30 mouse cellular contexts compared by ENCODE assay signal in the genomic region with DNA sequence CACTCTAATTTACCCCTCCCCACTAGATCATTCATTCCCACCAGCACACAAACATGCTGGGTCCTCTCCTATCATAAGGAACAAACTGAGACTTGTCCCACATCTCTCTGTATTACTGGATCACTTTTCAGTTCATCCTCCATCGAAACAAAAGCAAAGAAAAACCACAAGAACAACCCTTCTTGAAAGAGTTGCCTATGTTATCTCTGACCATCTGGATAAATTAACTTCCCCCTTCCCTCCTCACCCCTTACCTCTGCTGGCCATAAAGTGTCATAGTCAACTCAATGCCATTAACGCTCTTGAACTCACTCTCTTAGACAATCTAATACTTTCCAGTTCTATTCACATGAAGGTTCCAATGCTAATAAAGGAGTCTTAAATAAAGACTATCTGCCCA. TPM values are rescaled to one million over a fixed set of nuclear protein-coding genes. Genes with fewer than 3 reads are reported as not detected.
DNase-seq lines count a peak whose midpoint lies in the region; ATAC-seq and TF ChIP-seq lines count a peak whose summit lies in the region.
"Had no signal": no experiment of that assay in that cellular context is flagged by ENCODE, and none has a peak within 500 bp of the region (broad histone marks: within the 10 kb centered on the region; RNA-seq: fewer than 3 reads in every experiment).

No protein-coding gene starts in this region.

- peak; percentile 42 for ATAC-seq in G1E (ENCODE audit: extremely low read depth, insufficient number of reproducible peaks, low FRiP score, poor library complexity, severe bottlenecking)
- ATAC-seq in hematopoietic stem cell, adult 5-6 weeks (replicated peaks in 1 of 2; ENCODE audit: insufficient read depth in 1 of 2, low FRiP score in 2 of 2, low TSS enrichment in 1 of 2, low read depth in 1 of 2, poor library complexity in 2 of 2, severe bottlenecking in 2 of 2) = 0 out of 4 replicates have a peak, but pooled peaks have one; percentile 9 to 31
- no peak for ATAC-seq in kidney, embryonic 16.5 days (ENCODE audit: low FRiP score, low TSS enrichment)
- ATAC-seq: forebrain, embryonic 15.5 days; hindbrain, postnatal 0 days; inflammation-experienced regulatory T-cells, adult 6 months; intestine, embryonic 16.5 days had no signal

- WGBS in kidney, embryonic 16.5 days = 88% methylated on average over 2 of the region's 2 CpGs

- DNase-seq in G1E (ENCODE audit: low spot score) = no peak
- DNase-seq in MEL-GATA-1-ER (ENCODE audit: extremely low read depth, low read depth) = peak; percentile 74
- DNase-seq in T-cell, adult 2 months (ENCODE audit: low spot score) = no peak
- DNase-seq in layer of hippocampus, adult 18-20 months (ENCODE audit: low spot score in 2 of 2) = no peak
- DNase-seq: adrenal gland, postnatal 10 days; adrenal gland, postnatal 36 days; cerebellum, adult 18-20 months; cerebellum, adult 9-10 months; cerebellum, postnatal 14 days; gastrocnemius, postnatal 10 days; gastrocnemius, postnatal 36 days; heart, adult 11 months; heart, postnatal 10 days; heart, postnatal 36 days had no signal

- H3K4me3 ChIP-seq in G1E (ENCODE audit: low read depth, low read length) = no peak overlapping the region
- H3K4me3 ChIP-seq in kidney, embryonic 16.5 days (ENCODE audit: low read length) = no peak overlapping the region
- H3K4me3 ChIP-seq: embryonic facial prominence, embryonic 10.5 days; embryonic facial prominence, embryonic 13.5 days; erythroblast, embryonic 14.5 days; forebrain, embryonic 12.5 days; forebrain, embryonic 15.5 days; heart, embryonic 12.5 days; heart, embryonic 15.5 days had no signal

- H3K4me1 ChIP-seq in G1E (ENCODE audit: insufficient read depth, low read depth, low read length) = no peaks in the 10 kb centered on the region
- H3K4me1 ChIP-seq in kidney, embryonic 16.5 days (ENCODE audit: insufficient read depth, low read length) = no peaks in the 10 kb centered on the region
- H3K4me1 ChIP-seq: embryonic facial prominence, embryonic 10.5 days; embryonic facial prominence, embryonic 13.5 days; forebrain, embryonic 12.5 days; forebrain, embryonic 15.5 days; heart, embryonic 15.5 days had no signal

- H3K36me3 ChIP-seq in G1E (replicated peaks) = no peaks in the 10 kb centered on the region
- no peaks in the 10 kb centered on the region for H3K36me3 ChIP-seq in kidney, embryonic 16.5 days (ENCODE audit: insufficient read depth, low read length)
- H3K36me3 ChIP-seq: heart, embryonic 15.5 days had no signal

- H3K9me3 ChIP-seq in G1E (replicated peaks) = no peaks in the 10 kb centered on the region
- H3K9me3 ChIP-seq in kidney, embryonic 16.5 days (ENCODE audit: low read length) = no peaks in the 10 kb centered on the region
- H3K9me3 ChIP-seq: embryonic facial prominence, embryonic 10.5 days; embryonic facial prominence, embryonic 13.5 days; forebrain, embryonic 12.5 days; forebrain, embryonic 15.5 days; heart, embryonic 12.5 days; heart, embryonic 15.5 days had no signal

- TF ChIP-seq CTCF in G1E (IDR thresholded peaks at IDR 0.05; ENCODE audit: low read depth, low read length) = no peak

- no peak overlapping the region for H3K4me2 ChIP-seq in kidney, embryonic 16.5 days (replicated peaks; ENCODE audit: low read depth, low read length)
- H3K4me2 ChIP-seq: embryonic facial prominence, embryonic 13.5 days; forebrain, embryonic 12.5 days; forebrain, embryonic 15.5 days; heart, embryonic 12.5 days; heart, embryonic 15.5 days; hindbrain, embryonic 14.5 days had no signal

- no peak overlapping the region for H3K9ac ChIP-seq in kidney, embryonic 16.5 days (replicated peaks; ENCODE audit: low read length)
- H3K9ac ChIP-seq: embryonic facial prominence, embryonic 13.5 days; forebrain, embryonic 12.5 days; forebrain, embryonic 15.5 days; heart, embryonic 12.5 days; heart, embryonic 15.5 days; hindbrain, embryonic 14.5 days had no signal

- no peak overlapping the region for H3K27ac ChIP-seq in kidney, embryonic 16.5 days (ENCODE audit: low read length)
- H3K27ac ChIP-seq: embryonic facial prominence, embryonic 10.5 days; embryonic facial prominence, embryonic 13.5 days; forebrain, embryonic 12.5 days; forebrain, embryonic 15.5 days; heart, embryonic 15.5 days; hindbrain, embryonic 14.5 days; hindbrain, postnatal 0 days had no signal

- H3K27me3 ChIP-seq in G1E (ENCODE audit: insufficient read depth, low read length) = no peaks in the 10 kb centered on the region
- H3K27me3 ChIP-seq in kidney, embryonic 16.5 days (ENCODE audit: insufficient read depth, low read length) = no peaks in the 10 kb centered on the region
- H3K27me3 ChIP-seq: embryonic facial prominence, embryonic 13.5 days; forebrain, embryonic 12.5 days; forebrain, embryonic 15.5 days; heart, embryonic 12.5 days; heart, embryonic 15.5 days had no signal

RNA-seq across cellular contexts. Expression of a gene that starts 32.9 kb away (rescaled TPM):
- total RNA-seq in G1E (2014; fragmentation: Nextera tagmentation) (0.15 TPM in 1 of 2 replicates, not detected in the other), G1E (2017) (0.06 and 0.11 TPM in 2 replicates)
- 0.01 TPM in 1 of 2 replicates, not detected in the other for polyA plus RNA-seq in G1E (2012)
- 27.8 and 31.7 TPM in 2 replicates for total RNA-seq in hematopoietic stem cell, adult 5-6 weeks (2017)
- 10 to 100 TPM; 25.8 to 27.0 TPM for total RNA-seq in layer of hippocampus, adult 18-20 months (2021)
- 3.3 and 4.1 TPM in 2 replicates for polyA plus RNA-seq in kidney, embryonic 16.5 days (2015; fragmentation: Nextera tagmentation; extraction: Ambion mirVana)
- polyA plus RNA-seq: erythroblast, embryonic 14.5 days had no signal

RNA-seq across cellular contexts. Expression of a gene that starts 54.2 kb away (rescaled TPM):
- total RNA-seq in G1E (2014; fragmentation: Nextera tagmentation) (not detected in 2 replicates), G1E (2017) (not detected in 2 replicates)
- not detected in 2 replicates for polyA plus RNA-seq in G1E (2012)
- not detected in 2 replicates for total RNA-seq in hematopoietic stem cell, adult 5-6 weeks (2017)
- not detected for total RNA-seq in layer of hippocampus, adult 18-20 months (2021)
- polyA plus RNA-seq in kidney, embryonic 16.5 days (2015; fragmentation: Nextera tagmentation; extraction: Ambion mirVana) = not detected in 2 replicates
- total RNA-seq: adrenal gland, adult 18-20 months; adrenal gland, postnatal 10 days; adrenal gland, postnatal 36 days; gastrocnemius, adult 18-20 months; gastrocnemius, postnatal 10 days; gastrocnemius, postnatal 36 days; heart, adult 8-10 months; heart, postnatal 10 days; heart, postnatal 36 days; hindbrain, postnatal 0 days had no signal
- polyA plus RNA-seq: embryonic facial prominence, embryonic 10.5 days; embryonic facial prominence, embryonic 13.5 days; erythroblast, embryonic 14.5 days; forebrain, embryonic 12.5 days; heart, embryonic 12.5 days; heart, embryonic 15.5 days; hindbrain, embryonic 14.5 days; inflammation-experienced regulatory T-cells, adult 6 months; intestine, embryonic 16.5 days had no signal

RNA-seq across cellular contexts. Expression of a gene that starts 54.8 kb away (rescaled TPM):
- total RNA-seq in G1E (2014; fragmentation: Nextera tagmentation) = not detected in 2 replicates
- total RNA-seq in G1E (2017) = 0.06 and 0.22 TPM in 2 replicates
- polyA plus RNA-seq in G1E (2012) = not detected in 2 replicates
- total RNA-seq in hematopoietic stem cell, adult 5-6 weeks (2017) = 0.99 TPM in 1 of 2 replicates, not detected in the other
- total RNA-seq in layer of hippocampus, adult 18-20 months (2021) = 1 to 10 TPM; 1.6 to 2.5 TPM
- polyA plus RNA-seq in kidney, embryonic 16.5 days (2015; fragmentation: Nextera tagmentation; extraction: Ambion mirVana) = 0.37 and 0.45 TPM in 2 replicates
- total RNA-seq: adrenal gland, adult 18-20 months; adrenal gland, postnatal 10 days; adrenal gland, postnatal 36 days; gastrocnemius, adult 18-20 months; gastrocnemius, postnatal 10 days; gastrocnemius, postnatal 36 days; heart, adult 8-10 months; heart, postnatal 10 days; heart, postnatal 36 days had no signal
- polyA plus RNA-seq: erythroblast, embryonic 14.5 days; heart, embryonic 15.5 days had no signal

Comparison
In these comparisons a context has a peak if more than half of its experiments do, and no peak if none do; other contexts are left out.
1. RNA of a gene that starts 32.9 kb away (total RNA-seq): 27.8 to 31.7 TPM in hematopoietic stem cell, adult 5-6 weeks and 25.8 to 27.0 TPM in layer of hippocampus, adult 18-20 months; 0.06 to 0.15 TPM in G1E; every median in the first group is over 10 times any median in the second.